20 mouse cellular contexts compared by ENCODE assay signal in genomic region chr1:127946615-127947249, GRCm38 (mm10).
DNase-seq lines count a peak whose midpoint lies in the region; ATAC-seq and TF ChIP-seq lines count a peak whose summit lies in the region.
"Had no signal": no experiment of that assay in that cellular context is flagged by ENCODE, and none has a peak within 500 bp of the region (broad histone marks: within the 10 kb centered on the region; RNA-seq: fewer than 3 reads in every experiment).

No protein-coding gene starts in this region.

- no peak overlapping the region for H3K9ac ChIP-seq in hindbrain, postnatal 0 days (replicated peaks; ENCODE audit: low read length)
- no peak overlapping the region for H3K9ac ChIP-seq in hindbrain, embryonic 14.5 days
- H3K9ac ChIP-seq: heart, embryonic 15.5 days; limb, embryonic 12.5 days; liver, embryonic 15.5 days had no signal

- 81% methylated on average over 5 of the region's 5 CpGs for WGBS in hindbrain, postnatal 0 days
- 91% methylated on average over 5 of the region's 5 CpGs for WGBS in hindbrain, embryonic 14.5 days

- H3K27me3 ChIP-seq in hindbrain, postnatal 0 days (ENCODE audit: insufficient read depth, low read length): no peaks in the 10 kb centered on the region
- no peaks in the 10 kb centered on the region for H3K27me3 ChIP-seq in hindbrain, embryonic 14.5 days (ENCODE audit: control insufficient read depth, insufficient read depth, low read length)
- H3K27me3 ChIP-seq in megakaryocyte, embryonic 14.5 days (replicated peaks): no peaks in the 10 kb centered on the region
- H3K27me3 ChIP-seq: heart, embryonic 15.5 days; limb, embryonic 12.5 days; liver, embryonic 15.5 days had no signal

- no peak overlapping the region for H3K4me2 ChIP-seq in hindbrain, postnatal 0 days (ENCODE audit: low read depth, low read length)
- H3K4me2 ChIP-seq in hindbrain, embryonic 14.5 days (replicated peaks): no peak overlapping the region
- H3K4me2 ChIP-seq: heart, embryonic 15.5 days; limb, embryonic 12.5 days; liver, embryonic 15.5 days had no signal

- H3K4me1 ChIP-seq in hindbrain, postnatal 0 days (ENCODE audit: insufficient read depth, low read length): no peaks in the 10 kb centered on the region
- H3K4me1 ChIP-seq in hindbrain, embryonic 14.5 days (replicated peaks; ENCODE audit: control insufficient read depth, insufficient read depth, low read length): no peaks in the 10 kb centered on the region
- H3K4me1 ChIP-seq in megakaryocyte, embryonic 14.5 days: peaks cover 34% of the 10 kb centered on the region
- H3K4me1 ChIP-seq: embryonic facial prominence, embryonic 10.5 days; limb, embryonic 12.5 days had no signal

- H3K4me3 ChIP-seq in hindbrain, postnatal 0 days (ENCODE audit: low read length): no peak overlapping the region
- no peak overlapping the region for H3K4me3 ChIP-seq in hindbrain, embryonic 14.5 days (replicated peaks; ENCODE audit: low read length)
- peak overlapping the region; percentile 53 for H3K4me3 ChIP-seq in megakaryocyte, embryonic 14.5 days (replicated peaks)
- H3K4me3 ChIP-seq: embryonic facial prominence, embryonic 10.5 days; heart, embryonic 15.5 days; limb, embryonic 12.5 days; liver, embryonic 15.5 days had no signal

- H3K9me3 ChIP-seq in hindbrain, postnatal 0 days (ENCODE audit: low read length): no peaks in the 10 kb centered on the region
- peaks cover 4% of the 10 kb centered on the region; the same call in 1 of the 2 replicates for H3K9me3 ChIP-seq in hindbrain, embryonic 14.5 days (ENCODE audit: control insufficient read depth, low read length)
- peaks cover 11% of the 10 kb centered on the region for H3K9me3 ChIP-seq in megakaryocyte, embryonic 14.5 days
- H3K9me3 ChIP-seq: heart, embryonic 15.5 days; liver, embryonic 15.5 days had no signal

- no peak for TF ChIP-seq CTCF in hindbrain, postnatal 0 days (IDR thresholded peaks at IDR 0.05; ENCODE audit: low read depth)

- no peak for DNase-seq in hindbrain, postnatal 0 days (ENCODE audit: low spot score)
- DNase-seq in hindbrain, embryonic 14.5 days (ENCODE audit: low spot score): no peak
- peak; percentile 44 to 59 for DNase-seq in left cerebral cortex, postnatal 25 days (ENCODE audit: low spot score in 2 of 2)
- DNase-seq in left cerebral cortex, adult 18-20 months (ENCODE audit: low spot score in 2 of 2): no peak
- DNase-seq: adrenal gland, postnatal 36 days; B cell, adult 2 months; cerebellum, adult 18-20 months; cerebellum, postnatal 36 days; gastrocnemius, postnatal 14 days; midbrain, embryonic 14.5 days; thymus, adult 18-20 months; thymus, postnatal 4 days had no signal

- intact Hi-C loops in left cerebral cortex, postnatal 25 days (cut with DNase I): no loop called here

- no peak for ATAC-seq in hindbrain, postnatal 0 days
- no peak for ATAC-seq in hindbrain, embryonic 14.5 days (ENCODE audit: low FRiP score)
- ATAC-seq in megakaryocyte, adult 5-6 weeks (ENCODE audit: poor library complexity, severe bottlenecking): no peak
- ATAC-seq in granulocyte monocyte progenitor cell, adult 5-6 weeks (replicated peaks; ENCODE audit: poor library complexity, severe bottlenecking): no peak
- ATAC-seq: inflammation-experienced regulatory T-cells, adult 6 months had no signal

- peaks cover 27% of the 10 kb centered on the region for H3K36me3 ChIP-seq in hindbrain, postnatal 0 days (ENCODE audit: insufficient read depth, low read length)
- peaks cover 31% of the 10 kb centered on the region for H3K36me3 ChIP-seq in hindbrain, embryonic 14.5 days (replicated peaks; ENCODE audit: control insufficient read depth, insufficient read depth)
- peaks cover 89% of the 10 kb centered on the region for H3K36me3 ChIP-seq in megakaryocyte, embryonic 14.5 days (replicated peaks; ENCODE audit: low read length)

- peak overlapping the region; percentile 26; the same call in 1 of the 2 replicates for H3K27ac ChIP-seq in hindbrain, postnatal 0 days
- no peak overlapping the region for H3K27ac ChIP-seq in hindbrain, embryonic 14.5 days
- H3K27ac ChIP-seq: embryonic facial prominence, embryonic 10.5 days; heart, embryonic 15.5 days; limb, embryonic 12.5 days; liver, embryonic 15.5 days had no signal

Comparison
In these comparisons a context has a peak if more than half of its experiments do, and no peak if none do; other contexts are left out.
1. DNase-seq: peak in left cerebral cortex, postnatal 25 days (2 of 2); none in hindbrain, postnatal 0 days (single experiment), hindbrain, embryonic 14.5 days (single experiment) and left cerebral cortex, adult 18-20 months (0 of 2).